Mouse (Mus musculus) forebrain, embryonic 16.5 days (tissue): ENCODE data around the gene Rft1. TPM values are rescaled to one million over a fixed set of nuclear protein-coding genes. Genes with fewer than 3 reads are reported as not detected.

Experiments used
- ATAC-seq: fragments of 200-750 bp; cut with Nextera tagmentation; 2 replicates; pipeline ENCODE4 v1.8.0; 2017; ENCODE audit warnings: mild to moderate bottlenecking, moderate library complexity
- H3K27ac ChIP-seq: fragments of 300-500 bp; sonication (generic); 2 replicates; pipeline ENCODE4 v1.5.1; 2014; ENCODE audit warnings: low read length, control low read depth
- H3K27me3 ChIP-seq: fragments of 300-500 bp; sonication (generic); replicated peaks from 2 replicates; pipeline ENCODE4 v1.6.1; 2014; ENCODE audit warnings: low read length; ENCODE audit not compliant: control insufficient read depth, insufficient read depth
- H3K36me3 ChIP-seq: fragments of 300-500 bp; sonication (generic); 2 replicates; pipeline ENCODE4 v1.6.1; 2014; ENCODE audit not compliant: control insufficient read depth, insufficient read depth
- H3K4me1 ChIP-seq: fragments of 300-500 bp; sonication (generic); replicated peaks from 2 replicates; pipeline ENCODE4 v1.6.1; 2014; ENCODE audit warnings: low read length; ENCODE audit not compliant: control insufficient read depth, insufficient read depth
- H3K4me2 ChIP-seq: fragments of 300-500 bp; sonication (generic); 2 replicates; pipeline ENCODE4 v1.6.1; 2014; ENCODE audit warnings: mild to moderate bottlenecking, low read length, control low read depth
- H3K4me3 ChIP-seq: fragments of 300-500 bp; sonication (generic); replicated peaks from 2 replicates; pipeline ENCODE4 v1.5.1; 2014; ENCODE audit warnings: mild to moderate bottlenecking, low read length, control low read depth
- H3K9ac ChIP-seq: fragments of 300-500 bp; sonication (generic); replicated peaks from 2 replicates; pipeline ENCODE4 v1.6.1; 2014; ENCODE audit warnings: low read depth, low read length, control low read depth
- H3K9me3 ChIP-seq: fragments of 300-500 bp; sonication (generic); 2 replicates; pipeline ENCODE4 v1.6.1; 2016; ENCODE audit warnings: low read length; ENCODE audit not compliant: control insufficient read depth
- whole genome bisulfite sequencing: fragments of 180-500 bp; shearing (Covaris S2); extraction: QIAGEN DNeasy Blood & Tissue Kit; methylation state at CpG from one replicate; pipeline ENCODE4 v1.1.7; 2014; 5-methylcytosine and 5-hydroxymethylcytosine counted together
- polyA plus RNA-seq: library from polyadenylated mRNA; unstranded; fragments of >200 nt; fragmentation: Nextera tagmentation; extraction: Ambion mirVana; gene quantifications from 2 replicates; pipeline ENCODE4 v1.2.1, GENCODE M21; 2015

Rft1 gene
- polyA plus RNA-seq, 1 experiment from 2014 or later: 8.5 TPM

GRCm38 (mm10) chr14:30637087-30637486, 17.1 kb upstream of the Rft1 start:
- no peak overlapping the region for H3K4me2 ChIP-seq
- ATAC-seq: no peak
- H3K4me1 ChIP-seq: no peaks in the 10 kb centered on the region
- H3K27ac ChIP-seq: no peak overlapping the region
- H3K9me3 ChIP-seq: no peaks in the 10 kb centered on the region
- no peak overlapping the region for H3K4me3 ChIP-seq
- no peak overlapping the region for H3K9ac ChIP-seq
- no peaks in the 10 kb centered on the region for H3K36me3 ChIP-seq
- WGBS: 69% methylated on average over 2 of the region's 2 CpGs
- no peaks in the 10 kb centered on the region for H3K27me3 ChIP-seq

DNA sequence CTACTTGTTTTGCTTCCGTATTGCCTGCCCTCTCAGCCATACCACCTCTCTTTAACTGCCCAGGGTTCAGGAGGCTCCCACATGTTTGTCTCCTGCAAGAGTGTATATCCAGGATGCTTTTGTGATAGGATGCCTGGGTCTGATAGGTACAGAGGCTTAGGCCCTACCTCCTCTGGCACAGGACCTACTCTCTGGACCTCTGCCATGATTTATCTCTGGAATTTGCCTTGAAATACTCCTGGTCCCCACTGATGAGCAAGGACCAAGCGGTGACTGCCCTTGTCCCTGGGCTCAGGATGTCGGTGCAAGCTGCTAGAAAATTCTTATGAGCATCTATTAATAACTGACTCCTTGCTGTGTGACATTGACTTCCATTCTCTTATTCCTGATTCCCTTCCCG, 16.2 kb upstream of the Rft1 start:
- Histone ChIP-seq H3K4me2 (no peak overlapping the region), H3K9me3 (no peaks in the 10 kb centered on the region), H3K27me3 (no peaks in the 10 kb centered on the region), H3K9ac (no peak overlapping the region), H3K36me3 (no peaks in the 10 kb centered on the region), H3K4me1 (no peaks in the 10 kb centered on the region), H3K4me3 (no peak overlapping the region), H3K27ac (no peak overlapping the region)
- WGBS: 90% methylated on average over 4 of the region's 4 CpGs
- ATAC-seq: no peak

- no peaks in the 10 kb centered on the region for H3K9me3 ChIP-seq
- no peak for ATAC-seq
- no peak overlapping the region for H3K4me3 ChIP-seq
- H3K9ac ChIP-seq: no peak overlapping the region
- no peak overlapping the region for H3K27ac ChIP-seq
- H3K4me2 ChIP-seq: no peak overlapping the region
- H3K4me1 ChIP-seq: no peaks in the 10 kb centered on the region
- no peaks in the 10 kb centered on the region for H3K36me3 ChIP-seq
- WGBS: 85% methylated on average over 4 of the region's 4 CpGs
- H3K27me3 ChIP-seq: no peaks in the 10 kb centered on the region
Measured at GRCm38 (mm10) chr14:30638686-30639085, 15.5 kb upstream of the Rft1 start.

DNA sequence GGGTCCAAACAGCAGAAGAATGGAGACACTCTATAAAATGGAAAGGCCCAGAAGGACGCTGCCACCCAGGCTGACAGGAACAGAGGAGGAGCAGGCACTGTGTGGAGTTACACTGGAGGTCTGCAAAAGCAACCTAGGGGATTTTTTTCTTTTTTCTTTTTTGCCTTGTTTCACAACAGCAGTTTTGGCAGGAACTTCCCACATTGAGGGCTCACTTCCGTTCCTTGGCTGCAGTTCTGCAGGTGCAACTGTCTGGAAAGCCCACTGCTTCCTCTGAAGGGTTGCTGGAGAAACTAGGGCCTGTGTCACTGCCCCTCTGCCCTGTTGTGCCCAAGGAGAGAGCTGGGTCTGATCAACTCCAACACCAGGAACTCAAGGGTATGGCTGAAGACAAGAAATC, 12.4 kb upstream of the Rft1 start:
- Histone ChIP-seq H3K4me2 (no peak overlapping the region), H3K27ac (no peak overlapping the region), H3K9ac (no peak overlapping the region), H3K27me3 (no peaks in the 10 kb centered on the region), H3K9me3 (no peaks in the 10 kb centered on the region), H3K36me3 (no peaks in the 10 kb centered on the region), H3K4me1 (no peaks in the 10 kb centered on the region), H3K4me3 (no peak overlapping the region)
- no peak for ATAC-seq
- WGBS: 61% methylated on average over 2 of the region's 2 CpGs

GRCm38 (mm10) chr14:30644026-30644425, 10.1 kb upstream of the Rft1 start:
- Histone ChIP-seq H3K9me3 (no peaks in the 10 kb centered on the region), H3K36me3 (no peaks in the 10 kb centered on the region), H3K4me3 (no peak overlapping the region), H3K4me2 (no peak overlapping the region), H3K4me1 (no peaks in the 10 kb centered on the region), H3K27me3 (no peaks in the 10 kb centered on the region), H3K27ac (no peak overlapping the region), H3K9ac (no peak overlapping the region)
- 90% methylated on average over 2 of the region's 2 CpGs for WGBS
- ATAC-seq: no peak

GRCm38 (mm10) chr14:30645066-30645465, 9.1 kb upstream of the Rft1 start:
- no peaks in the 10 kb centered on the region for H3K4me1 ChIP-seq

DNA sequence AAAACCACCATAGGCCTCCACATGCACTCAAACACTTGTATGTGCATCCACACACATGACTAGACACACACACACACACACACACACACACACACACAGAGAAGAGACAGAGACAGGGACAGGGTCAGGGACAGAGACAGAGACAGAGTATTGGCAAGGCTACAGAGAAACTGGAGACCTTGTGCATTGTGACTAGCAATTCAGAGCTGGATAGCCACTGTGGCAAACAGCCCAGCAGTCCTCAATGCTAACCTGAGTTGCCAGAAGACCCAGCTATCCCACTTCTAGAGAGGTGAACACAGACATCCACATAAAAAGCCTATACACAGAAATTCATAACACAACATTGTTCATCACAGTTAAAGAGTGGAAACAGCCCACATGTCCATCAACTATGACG, 7.7 kb upstream of the Rft1 start:
- Histone ChIP-seq H3K27me3 (no peaks in the 10 kb centered on the region), H3K9ac (no peak overlapping the region), H3K4me3 (no peak overlapping the region), H3K9me3 (no peaks in the 10 kb centered on the region), H3K4me2 (no peak overlapping the region), H3K4me1 (no peaks in the 10 kb centered on the region), H3K36me3 (no peaks in the 10 kb centered on the region), H3K27ac (no peak overlapping the region)
- WGBS: 67% methylated on average over 1 of the region's 1 CpGs
- no peak for ATAC-seq

More at GRCm38 (mm10) chr14:30645066-30645465, 9.1 kb upstream of the Rft1 start:
- no peak overlapping the region for H3K4me3 ChIP-seq
- WGBS: 79% methylated on average over 8 of the region's 8 CpGs
- H3K9ac ChIP-seq: no peak overlapping the region
- no peaks in the 10 kb centered on the region for H3K9me3 ChIP-seq
- no peaks in the 10 kb centered on the region for H3K36me3 ChIP-seq
- H3K27ac ChIP-seq: no peak overlapping the region
- no peak for ATAC-seq
- no peaks in the 10 kb centered on the region for H3K27me3 ChIP-seq
- no peak overlapping the region for H3K4me2 ChIP-seq

DNA sequence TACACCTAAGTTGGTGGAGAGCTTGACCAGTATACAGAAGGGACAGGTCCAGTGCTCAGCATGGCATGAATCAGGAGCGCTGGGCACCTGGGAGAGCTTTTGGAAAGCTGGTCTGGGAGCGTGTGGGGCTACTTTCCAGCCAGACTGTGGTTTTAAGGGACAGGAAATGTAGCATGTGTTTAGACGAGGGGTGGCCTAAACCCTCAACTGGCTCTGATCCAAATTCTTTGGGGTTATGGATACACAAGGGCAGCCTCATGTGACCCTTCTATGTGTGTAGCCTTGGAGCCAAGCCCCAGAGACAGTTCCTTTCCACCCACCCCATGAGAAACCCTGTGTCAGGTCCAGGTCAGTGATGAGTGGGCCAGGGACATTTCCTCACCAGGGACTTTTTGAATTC, 5.7 kb upstream of the Rft1 start:
- H3K4me3 ChIP-seq: no peak overlapping the region
- H3K9me3 ChIP-seq: no peaks in the 10 kb centered on the region
- H3K36me3 ChIP-seq: no peaks in the 10 kb centered on the region
- H3K4me2 ChIP-seq: no peak overlapping the region
- WGBS: 56% methylated on average over 3 of the region's 3 CpGs
- no peak overlapping the region for H3K27ac ChIP-seq
- no peaks in the 10 kb centered on the region for H3K4me1 ChIP-seq
- H3K9ac ChIP-seq: no peak overlapping the region
- no peak for ATAC-seq
- no peaks in the 10 kb centered on the region for H3K27me3 ChIP-seq

GRCm38 (mm10) chr14:30649745-30650144, 4.4 kb upstream of the Rft1 start:
- Histone ChIP-seq H3K4me3 (no peak overlapping the region), H3K4me2 (no peak overlapping the region), H3K9ac (no peak overlapping the region), H3K9me3 (no peaks in the 10 kb centered on the region), H3K36me3 (no peaks in the 10 kb centered on the region), H3K27ac (no peak overlapping the region), H3K27me3 (no peaks in the 10 kb centered on the region), H3K4me1 (peaks cover 4% of the 10 kb centered on the region)
- no peak for ATAC-seq
- WGBS: 78% methylated on average over 8 of the region's 8 CpGs

GRCm38 (mm10) chr14:30650969-30651368, 3.2 kb upstream of the Rft1 start:
- H3K9me3 ChIP-seq: no peaks in the 10 kb centered on the region
- H3K36me3 ChIP-seq: no peaks in the 10 kb centered on the region
- H3K4me3 ChIP-seq: no peak overlapping the region
- 22% methylated on average over 4 of the region's 4 CpGs for WGBS
- ATAC-seq: peak; percentile 62
- H3K27ac ChIP-seq: no peak overlapping the region
- H3K27me3 ChIP-seq: no peaks in the 10 kb centered on the region
- H3K4me1 ChIP-seq: peaks cover 8% of the 10 kb centered on the region
- H3K9ac ChIP-seq: no peak overlapping the region
- no peak overlapping the region for H3K4me2 ChIP-seq
